Mouse (Mus musculus) forebrain, embryonic 15.5 days (tissue): ENCODE measurements around the gene Cd2ap. TPM values are rescaled to one million over a fixed set of nuclear protein-coding genes. Genes with fewer than 3 reads are reported as not detected.
"Not testable (repeated sequence)": the region's sequence is repeated elsewhere in the genome, so short reads cannot be mapped to it uniquely, and the experiment has no call there.

ENCODE experiments used
- ATAC-seq: fragments of 200-750 bp; cut with Nextera tagmentation; replicated peaks from 2 replicates; pipeline ENCODE4 v1.8.0; 2017; ENCODE audit warnings: mild to moderate bottlenecking, moderate TSS enrichment, moderate library complexity
- H3K27ac ChIP-seq: fragments of 300-500 bp; sonication (generic); replicated peaks from 2 replicates; pipeline ENCODE4 v1.5.1; 2015; ENCODE audit warnings: mild to moderate bottlenecking, inconsistent platforms
- H3K27me3 ChIP-seq: fragments of 300-500 bp; sonication (generic); 2 replicates; pipeline ENCODE4 v1.6.1; 2015; ENCODE audit warnings: inconsistent platforms
- H3K36me3 ChIP-seq: fragments of 300-500 bp; sonication (generic); 2 replicates; pipeline ENCODE4 v1.6.1; 2015; ENCODE audit warnings: mild to moderate bottlenecking, inconsistent platforms
- H3K4me1 ChIP-seq: fragments of 300-500 bp; sonication (generic); 2 replicates; pipeline ENCODE4 v1.6.1; 2015; ENCODE audit warnings: inconsistent platforms
- H3K4me2 ChIP-seq: fragments of 300-500 bp; sonication (generic); replicated peaks from 2 replicates; pipeline ENCODE4 v1.6.1; 2015; ENCODE audit warnings: mild to moderate bottlenecking, inconsistent platforms
- H3K4me3 ChIP-seq: fragments of 300-500 bp; sonication (generic); 2 replicates; pipeline ENCODE4 v1.5.1; 2015; ENCODE audit warnings: mild to moderate bottlenecking, inconsistent platforms
- H3K9ac ChIP-seq: fragments of 300-500 bp; sonication (generic); replicated peaks from 2 replicates; pipeline ENCODE4 v1.6.1; 2015; ENCODE audit warnings: mild to moderate bottlenecking, inconsistent platforms
- H3K9me3 ChIP-seq: fragments of 300-500 bp; sonication (generic); 2 replicates; pipeline ENCODE4 v1.6.1; 2016; ENCODE audit warnings: inconsistent platforms
- WGBS: fragments of 180-500 bp; shearing (Covaris S2); methylation state at CpG from one replicate; pipeline ENCODE4 v1.1.7; 2015; ENCODE audit warnings: mixed read lengths; 5-methylcytosine and 5-hydroxymethylcytosine counted together
- polyA plus RNA-seq: library from polyadenylated mRNA; unstranded; fragments of >200 nt; fragmentation: Nextera tagmentation; extraction: Ambion mirVana; gene quantifications from 2 replicates; pipeline ENCODE4 v1.2.1, GENCODE M21; 2015

Cd2ap gene
- polyA plus RNA-seq, result 7.4 and 8.6 TPM in 2 replicates

- peak within 1 kb of the TSS; percentile 73 for H3K4me3 ChIP-seq
- under 1% methylated on average over 92 of the region's 94 CpGs for WGBS
- no peaks in the 10 kb centered on the region for H3K9me3 ChIP-seq
- H3K9ac ChIP-seq, result peak within 1 kb of the TSS; percentile 81
- peak; percentile 98 for ATAC-seq
- H3K4me1 ChIP-seq, result peaks cover 15% of the 10 kb centered on the region
- peak within 1 kb of the TSS; percentile 89 for H3K27ac ChIP-seq
- H3K4me2 ChIP-seq, result peak within 1 kb of the TSS; percentile 76
- no peaks in the 10 kb centered on the region for H3K36me3 ChIP-seq
- no peaks in the 10 kb centered on the region for H3K27me3 ChIP-seq
Measured at GRCm38 (mm10) chr17:42876001-42876903, at the start of gene Cd2ap. Cd2ap (minus strand) TSS chr17:42876665.

- no peaks in the 10 kb centered on the region for H3K9me3 ChIP-seq
- 94% methylated on average over 5 of the region's 5 CpGs for WGBS
- no peaks in the 10 kb centered on the region for H3K27me3 ChIP-seq
- H3K4me3 ChIP-seq, result no peak overlapping the region
- no peaks in the 10 kb centered on the region for H3K36me3 ChIP-seq
- no peak overlapping the region for H3K27ac ChIP-seq
- H3K4me2 ChIP-seq, result no peak overlapping the region
- ATAC-seq, result no peak
- H3K9ac ChIP-seq, result no peak overlapping the region
- no peaks in the 10 kb centered on the region for H3K4me1 ChIP-seq
Measured at GRCm38 (mm10) chr17:42924731-42925130, 48.3 kb upstream of the Cd2ap start.

GRCm38 (mm10) chr17:42918810-42919209 lies 42.3 kb upstream of the Cd2ap start:
- Histone ChIP-seq H3K9me3 (no peaks in the 10 kb centered on the region), H3K4me1 (no peaks in the 10 kb centered on the region), H3K4me3 (no peak overlapping the region), H3K27ac (no peak overlapping the region), H3K4me2 (no peak overlapping the region), H3K36me3 (no peaks in the 10 kb centered on the region), H3K9ac (no peak overlapping the region), H3K27me3 (no peaks in the 10 kb centered on the region)
- 73% methylated on average over 9 of the region's 9 CpGs for WGBS
- ATAC-seq, result no peak

GRCm38 (mm10) chr17:42914726-42915125 lies 38.3 kb upstream of the Cd2ap start:
- no peaks in the 10 kb centered on the region for H3K9me3 ChIP-seq
- no peaks in the 10 kb centered on the region for H3K27me3 ChIP-seq
- no peak overlapping the region for H3K9ac ChIP-seq
- no peaks in the 10 kb centered on the region for H3K36me3 ChIP-seq
- no peak overlapping the region for H3K4me2 ChIP-seq
- no peaks in the 10 kb centered on the region for H3K4me1 ChIP-seq
- H3K27ac ChIP-seq, result no peak overlapping the region
- H3K4me3 ChIP-seq, result no peak overlapping the region
- 85% methylated on average over 7 of the region's 7 CpGs for WGBS
- no peak for ATAC-seq

- no peaks in the 10 kb centered on the region for H3K9me3 ChIP-seq
- H3K4me2 ChIP-seq, result no peak overlapping the region
- H3K36me3 ChIP-seq, result no peaks in the 10 kb centered on the region
- no peaks in the 10 kb centered on the region for H3K4me1 ChIP-seq
- no peak for ATAC-seq
- no peak overlapping the region for H3K27ac ChIP-seq
- no peak overlapping the region for H3K9ac ChIP-seq
- no peak overlapping the region for H3K4me3 ChIP-seq
- WGBS, result 82% methylated on average over 6 of the region's 6 CpGs
- no peaks in the 10 kb centered on the region for H3K27me3 ChIP-seq
Measured at GRCm38 (mm10) chr17:42912193-42912592, 35.7 kb upstream of the Cd2ap start.

- 90% methylated on average over 3 of the region's 3 CpGs for WGBS
- H3K4me3 ChIP-seq, result no peak overlapping the region
- no peaks in the 10 kb centered on the region for H3K9me3 ChIP-seq
- no peak overlapping the region for H3K4me2 ChIP-seq
- H3K36me3 ChIP-seq, result no peaks in the 10 kb centered on the region
- ATAC-seq, result no peak
- no peak overlapping the region for H3K9ac ChIP-seq
- no peak overlapping the region for H3K27ac ChIP-seq
- H3K4me1 ChIP-seq, result no peaks in the 10 kb centered on the region
- H3K27me3 ChIP-seq, result no peaks in the 10 kb centered on the region
Measured at GRCm38 (mm10) chr17:42910476-42910875, 34.0 kb upstream of the Cd2ap start.

GRCm38 (mm10) chr17:42909376-42909775 lies 32.9 kb upstream of the Cd2ap start:
- no peak overlapping the region for H3K9ac ChIP-seq
- no peaks in the 10 kb centered on the region for H3K36me3 ChIP-seq
- ATAC-seq, result no peak
- 93% methylated on average over 9 of the region's 9 CpGs for WGBS
- no peak overlapping the region for H3K4me2 ChIP-seq
- H3K27me3 ChIP-seq, result no peaks in the 10 kb centered on the region
- no peaks in the 10 kb centered on the region for H3K9me3 ChIP-seq
- no peak overlapping the region for H3K4me3 ChIP-seq
- H3K4me1 ChIP-seq, result no peaks in the 10 kb centered on the region
- H3K27ac ChIP-seq, result no peak overlapping the region

- Histone ChIP-seq H3K9ac (no peak overlapping the region), H3K4me1 (no peaks in the 10 kb centered on the region), H3K9me3 (no peaks in the 10 kb centered on the region), H3K27ac (no peak overlapping the region), H3K4me2 (no peak overlapping the region), H3K4me3 (no peak overlapping the region), H3K36me3 (no peaks in the 10 kb centered on the region), H3K27me3 (no peaks in the 10 kb centered on the region)
- no peak for ATAC-seq
- WGBS, result 81% methylated on average over 9 of the region's 9 CpGs
Measured at GRCm38 (mm10) chr17:42908744-42909370, 32.4 kb upstream of the Cd2ap start.

- ATAC-seq, result no peak
- Histone ChIP-seq H3K27me3 (no peaks in the 10 kb centered on the region), H3K4me1 (no peaks in the 10 kb centered on the region), H3K4me2 (no peak overlapping the region), H3K9ac (no peak overlapping the region), H3K36me3 (no peaks in the 10 kb centered on the region), H3K4me3 (no peak overlapping the region), H3K9me3 (no peaks in the 10 kb centered on the region), H3K27ac (no peak overlapping the region)
- WGBS, result 86% methylated on average over 3 of the region's 3 CpGs
Measured at GRCm38 (mm10) chr17:42908136-42908535, 31.7 kb upstream of the Cd2ap start.

- H3K4me1 ChIP-seq, ATAC-seq, H3K27ac ChIP-seq, H3K4me2 ChIP-seq, H3K4me3 ChIP-seq, H3K9me3 ChIP-seq, H3K27me3 ChIP-seq, H3K36me3 ChIP-seq, H3K9ac ChIP-seq: not testable (repeated sequence)
- WGBS, result 93% methylated on average over 1 of the region's 1 CpGs
Measured at GRCm38 (mm10) chr17:42906456-42906855, 30.0 kb upstream of the Cd2ap start.

- 88% methylated on average over 6 of the region's 6 CpGs for WGBS
- no peak for ATAC-seq
- no peak overlapping the region for H3K4me3 ChIP-seq
Measured at GRCm38 (mm10) chr17:42905919-42906318, 29.5 kb upstream of the Cd2ap start.

GRCm38 (mm10) chr17:42900795-42901194 lies 24.3 kb upstream of the Cd2ap start:
- no peak overlapping the region for H3K9ac ChIP-seq
- 81% methylated on average over 2 of the region's 2 CpGs for WGBS
- no peak for ATAC-seq
- H3K27ac ChIP-seq, result no peak overlapping the region
- no peaks in the 10 kb centered on the region for H3K27me3 ChIP-seq
- no peak overlapping the region for H3K4me2 ChIP-seq
- no peaks in the 10 kb centered on the region for H3K4me1 ChIP-seq
- no peak overlapping the region for H3K4me3 ChIP-seq
- no peaks in the 10 kb centered on the region for H3K36me3 ChIP-seq
- no peaks in the 10 kb centered on the region for H3K9me3 ChIP-seq

More at GRCm38 (mm10) chr17:42905919-42906318, 29.5 kb upstream of the Cd2ap start:
- Histone ChIP-seq H3K9ac (no peak overlapping the region), H3K9me3 (no peaks in the 10 kb centered on the region), H3K27me3 (no peaks in the 10 kb centered on the region), H3K4me1 (no peaks in the 10 kb centered on the region), H3K27ac (no peak overlapping the region), H3K4me2 (no peak overlapping the region), H3K36me3 (no peaks in the 10 kb centered on the region)
